Mouse (Mus musculus) thymus, adult 2 months (tissue): Measurements from ENCODE around the gene Cabp2. TPM values are rescaled to one million over a fixed set of nuclear protein-coding genes. Genes with fewer than 3 reads are reported as not detected.

Experiments
- DNase-seq: peaks from one replicate; pipeline ENCODE4 v3.0.0; 2021
- H3K27ac ChIP-seq: fragments of 200-500 bp; 2 replicates; pipeline ENCODE4 v1.5.1; 2012; ENCODE audit warnings: low read length, control low read depth; ENCODE audit not compliant: control insufficient read depth, insufficient read depth
- H3K27me3 ChIP-seq: fragments of 200-500 bp; 2 replicates; pipeline ENCODE4 v1.6.1; 2012; ENCODE audit warnings: mild to moderate bottlenecking, low read length, moderate library complexity, mixed read lengths; ENCODE audit not compliant: control insufficient read depth, insufficient read depth
- H3K36me3 ChIP-seq: fragments of 200-500 bp; 2 replicates; pipeline ENCODE4 v1.6.1; 2012; ENCODE audit warnings: mild to moderate bottlenecking, low read length, moderate library complexity; ENCODE audit not compliant: control insufficient read depth, insufficient read depth
- H3K4me1 ChIP-seq: fragments of 200-500 bp; replicated peaks from 2 replicates; pipeline ENCODE4 v1.6.1; 2012; ENCODE audit warnings: low read length; ENCODE audit not compliant: control insufficient read depth, insufficient read depth
- H3K4me3 ChIP-seq: fragments of 200-500 bp; 2 replicates; pipeline ENCODE4 v1.5.1; 2012; ENCODE audit warnings: mild to moderate bottlenecking, low read length, control low read depth, moderate library complexity; ENCODE audit not compliant: control insufficient read depth, insufficient read depth
- CTCF ChIP-seq: fragments of 200-500 bp; IDR thresholded peaks from 2 replicates; pipeline ENCODE4 v1.5.1; 2012; ENCODE audit warnings: mild to moderate bottlenecking, control low read depth, low read length, moderate library complexity, borderline replicate concordance; ENCODE audit not compliant: control insufficient read depth, poor library complexity, insufficient read depth; ENCODE audit errors: extremely low read depth
- POLR2A ChIP-seq: fragments of 200-500 bp; IDR thresholded peaks from 2 replicates; pipeline ENCODE4 v1.6.1; 2012; ENCODE audit warnings: mild to moderate bottlenecking, low read length, control low read depth, moderate library complexity; ENCODE audit not compliant: control insufficient read depth, poor library complexity, insufficient read depth; ENCODE audit errors: extremely low read depth
- WGBS: fragments of 180-500 bp; shearing (Covaris S2); methylation state at CpG from one replicate; pipeline ENCODE4 v1.1.7; 2018; 5-methylcytosine and 5-hydroxymethylcytosine counted together
- polyA plus RNA-seq: library from polyadenylated mRNA; depleted of rRNA; stranded (reverse); fragments of >200 nt; gene quantifications from 2 replicates; pipeline ENCODE4 v1.2.3, GENCODE M21; 2012

The Cabp2 gene
- polyA plus RNA-seq, 1 experiment = 0.42 TPM

- DNase-seq = no peak
- Histone ChIP-seq H3K27ac (no peak overlapping the region), H3K4me1 (no peaks in the 10 kb centered on the region), H3K36me3 (no peaks in the 10 kb centered on the region), H3K4me3 (no peak overlapping the region), H3K27me3 (no peaks in the 10 kb centered on the region)
- no peak for TF ChIP-seq POLR2A
- TF ChIP-seq CTCF = no peak
- 82% methylated on average over 8 of the region's 8 CpGs for WGBS
Measured at GRCm38 (mm10) chr19:4083826-4084225, 2.4 kb downstream of the Cabp2 start.

GRCm38 (mm10) chr19:4084984-4085383 is 3.6 kb downstream of the Cabp2 start:
- Histone ChIP-seq H3K4me3 (no peak overlapping the region), H3K27ac (no peak overlapping the region), H3K4me1 (no peaks in the 10 kb centered on the region), H3K36me3 (no peaks in the 10 kb centered on the region), H3K27me3 (no peaks in the 10 kb centered on the region)
- no peak for DNase-seq
- 93% methylated on average over 1 of the region's 1 CpGs for WGBS
- TF ChIP-seq CTCF = no peak

- Histone ChIP-seq H3K36me3 (no peaks in the 10 kb centered on the region), H3K4me1 (no peaks in the 10 kb centered on the region), H3K27ac (no peak overlapping the region), H3K4me3 (no peak overlapping the region), H3K27me3 (no peaks in the 10 kb centered on the region)
- no peak for DNase-seq
- WGBS = 93% methylated on average over 15 of the region's 15 CpGs
- TF ChIP-seq POLR2A (no peak), CTCF (no peak)
Measured at GRCm38 (mm10) chr19:4086156-4086555, 4.8 kb downstream of the Cabp2 start.

GRCm38 (mm10) chr19:4087090-4087489 is 5.7 kb downstream of the Cabp2 start:
- 96% methylated on average over 5 of the region's 5 CpGs for WGBS
- no peaks in the 10 kb centered on the region for H3K27me3 ChIP-seq
- TF ChIP-seq POLR2A (no peak), CTCF (no peak)
- H3K4me3 ChIP-seq = no peak overlapping the region
- no peaks in the 10 kb centered on the region for H3K4me1 ChIP-seq
- DNase-seq = no peak
- no peaks in the 10 kb centered on the region for H3K36me3 ChIP-seq
- no peak overlapping the region for H3K27ac ChIP-seq

- no peak for DNase-seq
- TF ChIP-seq CTCF (no peak), POLR2A (no peak)
- Histone ChIP-seq H3K36me3 (no peaks in the 10 kb centered on the region), H3K27ac (no peak overlapping the region), H3K4me3 (no peak overlapping the region), H3K4me1 (no peaks in the 10 kb centered on the region), H3K27me3 (no peaks in the 10 kb centered on the region)
- 76% methylated on average over 5 of the region's 5 CpGs for WGBS
Measured at GRCm38 (mm10) chr19:4088146-4088545, 6.8 kb downstream of the Cabp2 start.

GRCm38 (mm10) chr19:4089128-4089527 is 7.8 kb downstream of the Cabp2 start:
- DNase-seq = no peak
- Histone ChIP-seq H3K4me1 (peaks cover 7% of the 10 kb centered on the region), H3K4me3 (no peak overlapping the region), H3K36me3 (no peaks in the 10 kb centered on the region), H3K27ac (no peak overlapping the region), H3K27me3 (no peaks in the 10 kb centered on the region)
- TF ChIP-seq POLR2A (no peak), CTCF (no peak)
- 94% methylated on average over 6 of the region's 6 CpGs for WGBS

GRCm38 (mm10) chr19:4090446-4090845 is 9.1 kb downstream of the Cabp2 start:
- peaks cover 9% of the 10 kb centered on the region for H3K4me1 ChIP-seq
- no peak for TF ChIP-seq POLR2A
- TF ChIP-seq CTCF = no peak
- WGBS = 94% methylated on average over 3 of the region's 3 CpGs
- no peaks in the 10 kb centered on the region for H3K27me3 ChIP-seq
- no peak for DNase-seq
- no peak overlapping the region for H3K27ac ChIP-seq
- no peak overlapping the region for H3K4me3 ChIP-seq
- H3K36me3 ChIP-seq = no peaks in the 10 kb centered on the region

GRCm38 (mm10) chr19:4091383-4091782 is 10.0 kb downstream of the Cabp2 start:
- no peak for TF ChIP-seq POLR2A
- TF ChIP-seq CTCF = no peak
- H3K4me3 ChIP-seq = no peak overlapping the region
- 18% methylated on average over 2 of the region's 2 CpGs for WGBS
- no peaks in the 10 kb centered on the region for H3K36me3 ChIP-seq
- H3K27ac ChIP-seq = no peak overlapping the region
- no peak for DNase-seq
- H3K27me3 ChIP-seq = no peaks in the 10 kb centered on the region
- H3K4me1 ChIP-seq = peaks cover 11% of the 10 kb centered on the region
